Mouse (Mus musculus) adrenal gland, postnatal 4 days (tissue): ENCODE results near the gene Nedd9. TPM values are rescaled to one million over a fixed set of nuclear protein-coding genes. Genes with fewer than 3 reads are reported as not detected.

Source experiments
- DNase-seq, 2 experiments: peaks; one replicate each; pipeline ENCODE4 v3.0.0; 2021 to 2022; ENCODE audit warnings: low spot score in 2 of 2, mixed read lengths in 2 of 2
- total RNA-seq, 2 experiments: library from RNA; stranded (reverse); gene quantifications; 2 replicates each; pipeline ENCODE4 v1.2.3; 2021

Gene Nedd9
- total RNA-seq, 2 experiments from 2014 or later, result 31.6 to 37.2 TPM

DNA sequence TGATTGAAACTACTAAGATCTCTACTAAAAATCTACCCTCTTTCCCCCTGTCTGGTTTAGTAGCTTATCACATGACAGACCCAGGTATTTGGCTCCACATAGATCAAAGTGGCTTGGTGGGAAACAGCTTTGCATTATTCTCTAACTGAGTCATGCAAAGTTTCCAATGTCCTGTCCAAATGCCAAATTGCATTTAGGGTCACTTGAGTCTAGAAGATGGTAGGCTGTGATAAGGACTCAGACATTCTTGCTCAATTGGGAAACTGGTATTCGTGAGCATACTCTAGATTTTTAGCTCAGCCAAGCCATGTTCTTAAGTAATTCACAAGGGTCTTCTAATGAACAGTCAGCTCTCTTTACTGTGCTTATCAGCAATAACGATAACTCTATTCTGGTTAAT, 7.5 kb upstream of the Nedd9 start:
- no peak for DNase-seq

DNA sequence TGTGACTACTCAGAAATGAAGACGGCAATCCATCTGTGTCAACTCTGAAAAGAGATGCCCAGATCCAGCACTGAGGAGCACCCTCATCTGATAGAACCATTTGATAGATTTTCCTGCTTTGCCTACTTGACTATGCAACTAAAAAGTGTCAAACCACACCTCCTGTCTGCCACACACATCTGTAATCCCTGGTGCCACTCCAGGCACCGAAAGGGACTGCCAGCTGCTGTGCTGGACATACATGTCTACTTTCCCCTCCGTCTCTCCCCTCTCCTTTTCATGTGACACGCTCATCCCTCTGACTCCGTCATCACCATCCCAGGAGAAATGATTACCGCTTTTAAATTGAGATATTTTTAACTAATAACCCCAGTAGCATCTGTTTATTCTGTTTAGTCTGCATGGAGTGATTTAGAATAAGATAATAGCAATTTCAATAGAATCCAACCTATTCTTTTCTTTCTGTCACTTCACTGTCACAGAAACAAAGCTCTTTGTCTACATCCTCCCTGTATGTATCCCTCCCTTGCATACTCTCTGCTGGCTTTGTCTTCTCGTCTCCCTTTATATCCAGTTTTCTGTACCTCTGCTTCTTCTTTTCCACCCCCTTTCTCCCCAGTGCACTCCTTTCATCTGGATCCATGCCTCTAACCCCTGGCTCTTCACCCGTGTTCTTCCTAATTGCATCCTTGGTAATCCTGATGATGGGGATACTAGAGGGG, 5.0 kb upstream of the Nedd9 start:
- no peak for DNase-seq

DNA sequence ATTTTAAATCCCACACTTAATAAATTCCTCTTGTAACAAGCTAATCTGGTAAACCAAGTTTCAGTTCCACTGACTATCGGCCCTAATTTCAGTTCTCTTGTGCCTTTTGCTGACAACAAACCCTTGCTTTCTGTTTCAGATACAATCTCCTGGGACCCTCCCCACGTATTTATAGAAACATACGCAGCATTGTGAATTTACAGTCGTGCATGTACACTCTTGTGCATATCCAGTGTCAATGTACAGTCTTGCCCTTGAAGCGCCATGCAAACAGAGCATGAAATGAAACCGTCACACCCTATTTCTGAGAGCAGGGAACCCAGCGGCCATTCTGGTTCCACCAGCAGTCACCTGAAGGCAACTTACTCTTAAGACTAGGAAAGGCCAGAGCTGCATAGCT, 4.4 kb upstream of the Nedd9 start:
- DNase-seq, result no peak

DNA sequence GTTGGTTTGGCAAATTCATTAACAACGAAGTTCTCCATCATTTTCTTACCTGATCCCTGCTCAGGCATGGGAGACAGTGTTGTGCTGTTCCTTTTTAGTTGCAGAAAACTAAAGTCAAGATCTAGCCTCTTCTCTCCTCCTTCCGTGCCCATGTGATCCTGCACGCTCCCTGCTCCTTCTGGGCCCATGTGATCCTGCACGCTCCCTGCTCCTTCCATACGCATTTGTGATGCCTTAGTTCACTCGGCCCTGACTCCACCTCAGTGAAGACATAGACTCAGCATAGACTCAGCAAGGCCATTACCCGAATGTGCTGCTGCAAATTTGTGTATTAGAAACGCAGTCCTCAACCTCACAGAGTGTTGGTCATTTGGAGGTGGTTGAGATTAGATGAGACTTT, 3.1 kb upstream of the Nedd9 start:
- no peak for DNase-seq

DNA sequence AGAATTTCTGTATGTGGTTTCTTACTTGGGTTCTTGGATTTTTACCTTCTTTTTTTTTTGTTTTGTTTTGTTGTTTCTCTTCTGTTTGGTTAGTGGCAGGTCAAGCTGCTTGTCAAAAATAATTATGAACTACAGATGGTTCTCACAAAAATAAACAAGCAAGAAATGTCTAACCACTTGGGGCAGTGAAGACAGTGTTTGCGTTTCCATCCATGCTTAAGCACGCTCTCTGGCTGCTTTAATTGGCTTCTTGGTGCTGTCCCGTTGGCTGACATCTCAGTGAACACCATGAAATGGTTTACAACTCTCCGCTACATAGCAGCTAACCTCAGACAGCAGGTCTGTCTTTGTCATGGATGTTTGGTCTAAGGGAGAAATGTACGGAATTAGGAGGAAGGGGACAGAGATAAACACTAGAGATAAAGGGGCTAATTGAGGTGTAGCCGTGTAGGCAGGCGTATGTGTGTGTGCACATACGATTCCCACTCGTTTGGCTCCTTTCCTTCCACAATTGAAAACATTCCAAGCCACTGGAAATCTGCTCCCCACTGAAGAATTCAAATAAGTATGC, 2.6 kb upstream of the Nedd9 start:
- DNase-seq, result no peak

DNA sequence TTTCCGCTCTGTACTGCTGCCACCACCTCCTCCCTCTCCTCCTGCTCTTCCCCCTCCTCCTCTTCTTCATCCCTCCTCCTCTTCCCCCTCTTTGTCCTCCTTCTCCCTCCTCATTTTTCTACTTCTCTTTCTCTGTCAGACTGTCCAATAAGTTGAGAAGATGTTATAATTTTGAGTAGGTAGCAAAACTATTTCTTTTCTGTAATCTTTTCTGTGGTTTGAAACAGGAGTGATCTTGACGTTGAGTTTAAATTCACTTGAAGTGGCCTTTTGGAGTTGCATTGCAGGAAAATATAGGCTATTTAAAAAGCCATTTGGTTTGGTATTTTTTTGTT, 214 bp upstream of the Nedd9 start:
- no peak for DNase-seq

DNA sequence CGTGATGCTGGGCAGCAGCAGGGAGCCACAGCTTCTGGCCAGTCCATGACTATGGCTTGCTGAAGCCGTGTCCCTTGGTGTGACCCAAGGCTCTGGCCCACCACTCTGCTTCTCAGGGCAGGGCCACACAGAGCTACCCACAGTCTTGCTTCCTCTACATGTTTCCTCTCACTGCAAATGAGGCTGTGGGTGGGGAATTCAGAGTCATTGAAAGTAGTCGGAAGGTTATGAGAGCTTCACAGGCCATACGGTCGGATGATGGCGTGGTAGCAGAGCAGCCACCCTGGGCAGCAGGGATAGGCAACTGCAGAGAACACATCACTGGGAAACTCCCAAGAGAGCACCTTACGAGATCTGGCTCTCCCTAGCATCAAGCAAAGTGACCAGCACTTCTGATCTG, 3.2 kb downstream of the Nedd9 start:
- DNase-seq, result no peak

DNA sequence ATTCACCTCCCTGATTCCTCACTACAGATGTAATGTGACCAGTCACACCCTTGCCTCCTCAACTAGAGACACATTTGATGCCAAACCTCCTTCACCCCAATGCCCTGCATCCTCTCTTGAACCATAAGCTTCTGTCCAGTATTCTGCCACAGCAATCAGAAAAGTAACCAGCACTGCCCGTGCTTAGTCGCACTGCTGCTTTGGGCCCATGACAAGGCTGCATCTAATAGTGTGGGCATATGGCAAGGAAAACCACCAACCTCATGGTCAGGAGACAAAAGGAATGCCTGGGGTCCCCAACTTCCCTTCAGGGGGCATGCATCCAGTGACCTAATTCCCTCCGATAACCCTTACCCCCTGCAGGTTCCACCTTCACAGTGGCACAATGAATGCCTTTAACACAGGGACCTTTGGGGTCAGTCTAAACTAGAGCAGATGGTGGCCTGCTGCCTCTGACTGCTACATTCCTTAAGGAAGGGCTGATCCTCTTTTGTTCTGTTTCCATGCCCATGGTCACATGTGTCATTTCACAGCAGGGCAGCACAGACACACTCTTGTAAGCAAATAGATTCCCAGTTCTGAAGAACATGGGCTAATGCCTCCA, 4.7 kb downstream of the Nedd9 start:
- no peak for DNase-seq

DNA sequence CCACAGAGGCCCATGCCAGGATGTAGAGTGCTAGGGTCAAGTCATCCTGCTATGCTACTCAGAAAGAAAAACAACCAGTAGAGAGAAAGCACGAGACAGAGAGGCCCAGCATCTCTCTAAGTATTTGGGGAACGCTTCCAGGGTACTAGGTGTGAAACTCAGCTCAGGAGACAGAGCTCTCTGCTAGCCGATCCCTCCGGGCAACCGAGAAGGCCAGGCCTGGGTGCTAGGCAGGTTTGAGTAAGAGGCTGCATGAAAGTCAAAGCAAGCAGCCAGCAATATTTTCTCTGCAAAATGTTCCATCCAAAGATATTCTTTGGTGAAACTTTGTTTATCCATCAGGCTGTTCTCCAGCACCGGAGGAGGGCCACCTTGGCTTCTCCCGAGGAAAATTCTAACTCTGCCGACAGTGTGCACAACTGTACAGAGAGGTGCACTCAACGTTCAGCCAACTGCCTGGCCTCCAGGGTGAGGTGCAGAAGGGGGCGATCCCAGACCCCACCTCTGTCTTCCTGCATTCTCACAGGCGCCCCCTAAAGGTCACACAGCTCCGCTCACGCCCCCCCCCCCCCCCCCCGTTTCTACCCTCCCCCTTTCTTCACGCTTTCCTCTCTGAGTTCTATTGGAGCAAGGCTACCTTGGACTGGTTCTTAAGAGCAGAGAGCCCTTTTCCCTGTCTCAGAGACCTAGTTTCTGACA, 7.3 kb downstream of the Nedd9 start:
- DNase-seq, result no peak

DNA sequence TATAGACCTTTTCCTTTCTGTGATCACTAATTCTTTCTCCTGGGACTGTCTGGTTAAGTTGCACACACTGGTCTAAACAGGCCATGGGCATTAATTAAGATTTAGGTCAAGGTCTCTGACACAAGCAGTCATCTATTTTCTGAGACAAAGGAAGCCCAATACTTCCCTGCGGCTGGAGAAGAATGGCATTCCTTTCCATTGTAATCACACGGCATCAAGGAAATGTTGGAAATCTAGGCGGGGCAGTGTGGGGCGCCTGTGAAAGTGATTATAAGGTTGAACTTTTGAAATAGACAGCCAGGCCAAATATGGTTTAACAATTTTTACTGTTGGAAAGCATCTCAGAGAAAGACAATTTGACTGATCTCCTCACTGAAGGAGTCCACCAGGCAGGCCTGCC, 10.9 kb downstream of the Nedd9 start:
- DNase-seq, result no peak

DNA sequence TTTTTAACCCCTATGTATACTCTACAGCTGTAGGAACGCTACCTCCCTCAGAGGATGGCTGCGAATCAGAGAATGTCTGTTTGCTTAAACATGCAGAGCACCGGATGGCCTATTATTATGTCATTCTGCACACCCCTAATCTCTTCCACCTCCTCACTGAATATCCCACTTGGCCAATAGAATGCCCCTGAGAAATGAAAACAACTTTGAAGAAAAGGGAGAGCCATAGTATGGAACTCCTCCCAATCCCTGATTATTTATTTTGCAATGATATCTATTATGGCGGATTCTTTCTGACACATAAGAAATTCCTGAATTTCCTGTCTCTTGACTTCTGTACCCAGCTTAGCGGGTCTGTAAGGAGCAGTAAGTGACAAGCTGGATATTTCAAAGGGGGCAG, 12.8 kb downstream of the Nedd9 start:
- DNase-seq, result no peak

DNA sequence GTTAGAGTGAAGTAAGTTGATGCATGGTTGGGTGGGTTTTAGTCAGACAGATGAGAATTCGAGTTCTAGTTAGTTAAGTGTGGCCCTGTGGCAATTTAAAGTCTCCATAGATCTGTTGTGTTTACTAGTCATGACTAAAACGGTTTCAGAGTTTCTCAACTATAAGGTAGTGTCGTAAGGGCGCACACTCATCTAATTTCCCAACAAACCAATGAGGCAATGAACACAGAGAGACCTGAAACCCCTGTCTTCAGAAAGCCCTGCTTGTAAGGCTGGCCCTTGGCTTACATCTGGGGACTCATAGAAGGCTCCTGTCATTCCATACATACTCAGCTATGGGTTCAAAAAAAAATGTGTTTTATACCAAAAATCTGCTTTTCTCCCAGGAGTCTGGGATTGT, 13.7 kb downstream of the Nedd9 start:
- no peak for DNase-seq

DNA sequence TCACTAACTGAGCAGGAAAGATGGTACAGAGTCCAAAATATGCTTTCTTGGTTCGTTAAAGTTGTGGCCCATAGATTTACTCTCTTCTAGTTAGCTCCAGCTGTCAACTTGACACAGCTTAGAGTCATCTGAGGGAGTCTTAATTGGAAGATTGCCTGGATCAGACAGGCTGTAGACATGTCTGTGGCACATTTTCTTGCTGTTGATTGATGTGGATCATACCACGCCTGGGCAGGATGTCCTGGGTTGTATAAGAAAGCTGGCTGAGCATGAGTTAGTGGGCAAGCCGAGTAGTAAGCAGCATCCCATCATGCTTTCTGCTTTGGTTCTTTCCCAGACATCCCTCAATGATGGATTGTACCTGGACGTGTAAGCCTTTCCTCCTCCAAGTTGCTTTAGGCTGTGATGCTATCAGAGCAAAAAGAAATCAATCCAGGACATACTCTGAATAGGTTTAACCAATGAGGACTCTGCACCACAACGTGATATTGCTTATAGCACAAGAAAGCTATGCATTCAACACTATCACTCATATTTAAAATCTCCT, 14.2 kb downstream of the Nedd9 start:
- DNase-seq, result no peak

DNA sequence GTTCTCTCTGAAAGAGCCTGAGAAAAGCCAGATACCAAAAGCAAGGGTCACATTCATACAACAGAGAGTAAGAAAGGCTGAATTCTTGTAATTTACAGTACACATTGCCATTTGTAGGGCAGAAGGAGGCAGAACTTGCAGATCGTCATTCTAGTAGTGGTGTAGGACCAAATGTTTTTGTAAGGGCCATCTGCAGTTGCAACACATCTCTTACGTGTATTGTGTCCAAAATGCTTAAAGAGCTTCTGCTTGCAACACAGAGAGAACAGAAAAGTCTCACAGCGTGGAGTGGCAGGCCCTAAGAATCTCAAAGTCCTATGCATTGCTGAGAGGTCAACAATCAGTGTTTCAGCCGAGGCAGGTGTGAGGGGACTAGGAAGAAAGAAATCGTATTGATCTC, 18.9 kb downstream of the Nedd9 start:
- no peak for DNase-seq

DNA sequence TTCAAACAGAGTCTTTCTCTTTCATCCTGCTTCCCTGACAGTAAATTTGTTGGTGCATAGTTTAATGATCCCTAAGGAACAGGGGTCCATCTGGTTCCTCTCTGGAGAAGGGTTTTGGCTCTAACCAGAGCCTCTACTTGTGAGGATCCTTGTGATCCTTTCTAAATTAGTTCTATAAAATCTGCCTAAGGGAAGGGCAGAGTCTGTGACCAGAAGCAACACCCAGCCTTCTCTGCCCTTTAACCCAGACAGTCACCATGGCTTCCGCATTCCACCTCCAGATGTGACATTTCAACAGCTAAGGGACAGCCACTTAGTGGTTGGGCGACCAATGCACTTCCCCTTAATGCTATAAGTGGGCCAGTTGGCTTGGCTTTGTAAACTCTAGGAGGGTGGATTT, 20.1 kb downstream of the Nedd9 start:
- DNase-seq, result no peak

DNA sequence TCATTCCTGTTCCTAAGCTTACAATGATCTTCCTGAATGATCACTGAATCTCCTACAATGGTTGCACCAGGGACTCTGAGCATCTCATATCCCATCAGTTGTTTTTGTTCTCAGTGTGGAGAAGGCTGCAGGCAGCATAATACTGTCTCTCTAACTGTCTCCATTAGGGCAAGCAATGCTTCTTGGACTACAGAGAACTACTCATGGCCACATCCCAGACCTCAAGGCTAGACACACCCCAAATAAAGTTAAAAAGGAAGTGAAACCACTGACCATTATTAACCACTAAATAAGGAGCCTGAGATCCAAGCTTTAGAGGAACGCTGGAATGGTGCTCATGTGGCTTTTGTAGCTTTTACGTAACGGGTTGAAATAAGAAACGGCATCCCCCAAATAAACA, 20.5 kb downstream of the Nedd9 start:
- DNase-seq, result no peak

DNA sequence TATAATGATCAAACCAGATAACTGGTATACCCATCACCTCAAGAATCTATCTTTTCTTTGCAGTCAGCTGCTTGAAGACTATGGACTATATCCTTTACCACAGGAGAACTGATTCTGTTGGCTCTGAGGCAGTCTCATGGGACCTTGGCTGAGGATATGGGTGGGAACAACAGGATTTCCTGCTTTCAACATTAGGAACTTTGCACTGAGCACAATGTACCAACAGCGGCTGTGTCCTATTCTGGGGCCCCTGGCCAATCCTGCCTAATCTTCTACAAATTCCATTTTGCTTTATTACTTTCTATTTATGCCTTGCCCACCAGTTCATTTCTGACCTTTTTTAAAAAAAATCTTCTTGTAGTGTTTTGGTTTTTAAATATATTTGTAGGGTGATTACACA, 21.0 kb downstream of the Nedd9 start:
- DNase-seq, result no peak

DNA sequence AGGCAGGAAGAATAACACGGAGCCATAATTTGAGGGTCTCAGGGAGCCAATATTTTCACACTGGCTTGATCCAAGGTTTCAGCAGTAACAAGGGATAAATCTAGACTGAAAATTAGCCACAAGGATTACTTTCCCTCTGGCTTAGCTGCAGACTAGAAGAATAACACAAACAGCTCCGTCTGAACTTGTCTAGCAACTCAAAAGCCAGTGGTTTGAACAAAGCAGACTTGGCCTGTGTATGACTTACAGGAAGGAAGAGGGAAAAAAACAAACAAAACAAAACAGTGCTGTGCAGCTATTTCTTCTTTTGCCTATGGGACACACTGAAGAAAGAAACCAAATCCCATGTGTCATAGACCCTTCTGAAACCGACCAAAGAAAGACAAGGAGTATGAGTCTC, 25.7 kb downstream of the Nedd9 start:
- no peak for DNase-seq

DNA sequence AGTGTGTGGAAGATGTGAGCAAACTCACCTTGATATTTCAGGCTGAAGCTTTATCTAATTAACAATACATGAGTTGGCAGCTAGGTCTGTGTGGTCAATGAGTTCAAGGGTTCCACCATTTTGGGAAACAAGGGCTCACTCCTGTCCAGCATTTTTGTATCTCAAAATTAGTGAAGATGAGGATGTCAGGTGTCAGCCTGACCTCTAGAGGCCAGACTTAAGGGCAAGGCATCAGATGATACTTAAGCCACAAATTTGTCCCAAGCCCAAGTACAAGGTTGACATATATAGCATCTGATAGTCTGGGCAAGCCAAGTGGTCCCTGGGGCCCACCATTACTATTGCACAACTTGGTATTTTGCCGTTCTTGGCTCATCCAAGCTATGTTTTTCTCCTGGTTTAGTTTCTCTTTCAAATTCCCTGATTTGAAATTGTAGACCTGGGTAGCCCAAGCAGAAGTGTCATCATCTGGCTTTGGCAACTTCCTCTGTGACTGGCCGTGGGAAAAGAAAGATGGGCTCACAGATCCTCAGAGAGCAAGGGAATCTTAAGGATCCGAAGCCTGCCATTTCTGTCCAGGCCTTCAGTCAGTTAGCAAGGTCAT, 27.4 kb downstream of the Nedd9 start:
- no peak for DNase-seq

DNA sequence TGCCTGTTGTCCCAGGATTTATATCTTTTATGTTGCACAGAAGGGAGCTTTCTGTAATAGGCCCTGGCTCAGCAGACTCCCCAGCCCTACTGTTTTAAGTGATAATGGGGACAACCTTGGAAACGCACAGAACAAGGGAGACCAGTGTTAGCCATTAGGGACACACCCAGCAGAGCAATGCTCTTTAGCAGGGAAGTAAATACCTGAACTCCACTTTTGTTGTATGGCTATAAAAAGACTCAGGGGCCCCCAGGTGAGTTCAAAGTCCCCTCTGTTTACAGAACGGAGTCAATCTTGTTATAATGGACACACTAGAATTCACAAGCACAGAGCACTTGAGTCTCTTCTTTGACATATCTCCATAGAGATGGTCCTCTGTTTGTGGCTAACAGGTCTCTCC, 28.5 kb downstream of the Nedd9 start:
- DNase-seq, result no peak

DNA sequence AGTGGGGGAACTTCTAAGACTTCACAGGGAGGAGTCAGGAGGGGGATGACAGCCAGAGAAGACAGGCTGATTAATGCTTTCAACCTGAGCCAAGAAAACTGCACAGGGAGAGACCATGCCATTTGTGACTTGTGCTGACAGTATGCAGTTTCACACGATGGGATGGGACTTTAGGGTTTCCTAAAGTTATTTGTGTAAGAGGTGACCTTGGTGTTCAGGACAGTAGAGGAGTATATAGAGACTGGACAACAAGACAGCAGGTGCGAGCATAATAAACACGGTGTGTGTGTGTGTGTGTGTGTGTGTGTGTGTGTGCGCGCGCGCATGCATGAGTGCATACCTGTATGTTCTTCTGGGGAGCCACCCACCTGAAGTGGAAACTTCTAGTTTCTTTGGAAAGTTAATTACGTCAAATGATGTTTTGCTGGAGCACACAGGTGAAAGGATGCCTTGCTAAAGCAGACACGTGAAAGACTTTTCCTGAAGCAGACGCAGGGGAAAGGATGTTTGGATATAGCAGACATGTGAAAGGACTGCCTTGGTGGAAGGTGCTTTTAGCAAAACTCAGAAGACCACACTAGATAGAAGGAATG, 29.3 kb downstream of the Nedd9 start:
- DNase-seq, result no peak
